Mouse (Mus musculus): Measurements from ENCODE around the gene Vasp.

GRCm38 (mm10) chr7:19224933-19225332 is 46.7 kb downstream of the Vasp start:
- TF ChIP-seq POLR2A (IDR thresholded peaks at IDR 0.05; ENCODE audit: borderline replicate concordance, extremely low read depth, insufficient read depth, insufficient read length, poor library complexity, severe bottlenecking) (no peak), CTCF (IDR thresholded peaks at IDR 0.05; ENCODE audit: borderline replicate concordance, extremely low read depth, insufficient read depth, insufficient read length) (no peak)
